ENCODE assay signal across 16 mouse cellular contexts in genomic region chr5:103806851-103807578, GRCm38 (mm10).
DNase-seq lines count a peak whose midpoint lies in the region; ATAC-seq and TF ChIP-seq lines count a peak whose summit lies in the region.
"Had no signal": no experiment of that assay in that cellular context is flagged by ENCODE, and none has a peak within 500 bp of the region (broad histone marks: within the 10 kb centered on the region; RNA-seq: fewer than 3 reads in every experiment).

No protein-coding gene starts in this region.

- no peak overlapping the region for H3K9ac ChIP-seq in intestine, embryonic 15.5 days
- H3K9ac ChIP-seq: heart, embryonic 13.5 days; lung, embryonic 15.5 days; neural tube, embryonic 13.5 days had no signal

- H3K4me1 ChIP-seq in kidney, adult 2 months (ENCODE audit: control insufficient read depth, insufficient read depth, low read length): peaks cover 42% of the 10 kb centered on the region
- peaks cover 9% of the 10 kb centered on the region for H3K4me1 ChIP-seq in intestine, embryonic 15.5 days (replicated peaks)

- no peaks in the 10 kb centered on the region for H3K27me3 ChIP-seq in kidney, adult 2 months (replicated peaks; ENCODE audit: control insufficient read depth, insufficient read depth, low read length)
- no peaks in the 10 kb centered on the region for H3K27me3 ChIP-seq in intestine, embryonic 15.5 days (replicated peaks)
- H3K27me3 ChIP-seq: heart, embryonic 13.5 days; lung, embryonic 15.5 days; neural tube, embryonic 13.5 days had no signal

- peak overlapping the region; percentile 51 for H3K27ac ChIP-seq in kidney, adult 2 months (ENCODE audit: insufficient read depth, low read depth, low read length)
- peak overlapping the region; percentile 61; the same call in 1 of the 2 replicates for H3K27ac ChIP-seq in intestine, embryonic 15.5 days
- H3K27ac ChIP-seq: heart, embryonic 13.5 days; lung, embryonic 15.5 days; neural tube, embryonic 13.5 days had no signal

- peak; percentile 71 for ATAC-seq in intestine, embryonic 15.5 days
- ATAC-seq: forebrain, embryonic 16.5 days; inflammation-experienced regulatory T-cells, adult 6 months had no signal

- no peaks in the 10 kb centered on the region for H3K9me3 ChIP-seq in intestine, embryonic 15.5 days
- H3K9me3 ChIP-seq: heart, embryonic 13.5 days; lung, embryonic 15.5 days; neural tube, embryonic 13.5 days had no signal

- H3K4me2 ChIP-seq in intestine, embryonic 15.5 days (replicated peaks): no peak overlapping the region
- H3K4me2 ChIP-seq: heart, embryonic 13.5 days; lung, embryonic 15.5 days; neural tube, embryonic 13.5 days had no signal

- WGBS in kidney, adult 2 months: 28% methylated on average over 17 of the region's 17 CpGs
- WGBS in intestine, embryonic 15.5 days: 60% methylated on average over 17 of the region's 17 CpGs

- H3K36me3 ChIP-seq in kidney, adult 2 months (ENCODE audit: control insufficient read depth, insufficient read depth, low read length): no peaks in the 10 kb centered on the region
- H3K36me3 ChIP-seq in intestine, embryonic 15.5 days: no peaks in the 10 kb centered on the region
- H3K36me3 ChIP-seq: lung, embryonic 15.5 days; neural tube, embryonic 13.5 days had no signal

- peak; percentile 65 for DNase-seq in kidney, adult 2 months
- no peak for DNase-seq in kidney, adult 18-20 months
- DNase-seq in thymus, postnatal 14 days: peak; percentile 44
- no peak for DNase-seq in thymus, adult 18-20 months
- peak; percentile 52 for DNase-seq in thymus, postnatal 4 days
- no peak for DNase-seq in cerebellum, adult 11 months
- DNase-seq: adrenal gland, adult 2 months; cerebellum, adult 8-10 months; embryo, embryonic 11 days had no signal

- no peak overlapping the region for H3K4me3 ChIP-seq in kidney, adult 2 months (ENCODE audit: insufficient read depth, low read depth, low read length)
- no peak overlapping the region for H3K4me3 ChIP-seq in intestine, embryonic 15.5 days (replicated peaks)
- H3K4me3 ChIP-seq: erythroblast, embryonic 14.5 days; heart, embryonic 13.5 days; lung, embryonic 15.5 days; neural tube, embryonic 13.5 days had no signal

- TF ChIP-seq POLR2A in kidney, adult 2 months (IDR thresholded peaks at IDR 0.05; ENCODE audit: low read depth, low read length): no peak

- no peak for TF ChIP-seq CTCF in kidney, adult 2 months (conservative IDR thresholded peaks at IDR 0.05; ENCODE audit: insufficient read depth, insufficient read length, low read depth, low read length)

Comparison
In these comparisons a context has a peak if more than half of its experiments do, and no peak if none do; other contexts are left out.
1. DNase-seq: peak in kidney, adult 2 months (single experiment), thymus, postnatal 14 days (single experiment) and thymus, postnatal 4 days (single experiment); none in kidney, adult 18-20 months (single experiment), thymus, adult 18-20 months (0 of 2) and cerebellum, adult 11 months (single experiment).